Mouse (Mus musculus): ENCODE measurements around the gene Hilpda. TPM values are rescaled to one million over a fixed set of nuclear protein-coding genes. Genes with fewer than 3 reads are reported as not detected.
A peak's percentile ranks its signal among the peaks of the same experiment; 100 is the strongest.

The Hilpda gene
- total RNA-seq (2015; ENCODE audit: low replicate concordance) (0.96 and 2.7 TPM in 2 replicates), total RNA-seq (2017; ENCODE audit: low replicate concordance) (2.0 TPM in 1 of 2 replicates, not detected in the other)

- peak; percentile 99 for ATAC-seq (replicated peaks; ENCODE audit: low FRiP score, poor library complexity, severe bottlenecking)
Observed at GRCm38 (mm10) chr6:29272312-29273072, at the start of gene Hilpda. TSS of gene Hilpda (plus strand) at chr6:29272488.

- 0 out of 2 replicates have a peak, but pooled peaks have one; percentile 47 for ATAC-seq (replicated peaks; ENCODE audit: low FRiP score, poor library complexity, severe bottlenecking)
Observed at GRCm38 (mm10) chr6:29229265-29229913, 42.9 kb upstream of the Hilpda start.

- ATAC-seq (replicated peaks; ENCODE audit: low FRiP score, poor library complexity, severe bottlenecking), result no peak
Observed at GRCm38 (mm10) chr6:29230386-29230785, 41.9 kb upstream of the Hilpda start.

GRCm38 (mm10) chr6:29231799-29232198 is 40.5 kb upstream of the Hilpda start:
- ATAC-seq (replicated peaks; ENCODE audit: low FRiP score, poor library complexity, severe bottlenecking), result no peak

- ATAC-seq (replicated peaks; ENCODE audit: low FRiP score, poor library complexity, severe bottlenecking), result no peak
Observed at GRCm38 (mm10) chr6:29232321-29232720, 40.0 kb upstream of the Hilpda start.

GRCm38 (mm10) chr6:29233710-29234109 is 38.6 kb upstream of the Hilpda start:
- no peak for ATAC-seq (replicated peaks; ENCODE audit: low FRiP score, poor library complexity, severe bottlenecking)

GRCm38 (mm10) chr6:29234272-29234671 is 38.0 kb upstream of the Hilpda start:
- ATAC-seq (replicated peaks; ENCODE audit: low FRiP score, poor library complexity, severe bottlenecking), result peak; percentile 41; the same call in 1 of the 2 replicates

GRCm38 (mm10) chr6:29240806-29241205 is 31.5 kb upstream of the Hilpda start:
- no peak for ATAC-seq (replicated peaks; ENCODE audit: low FRiP score, poor library complexity, severe bottlenecking)

GRCm38 (mm10) chr6:29241697-29242096 is 30.6 kb upstream of the Hilpda start:
- no peak for ATAC-seq (replicated peaks; ENCODE audit: low FRiP score, poor library complexity, severe bottlenecking)

GRCm38 (mm10) chr6:29242265-29242664 is 30.0 kb upstream of the Hilpda start:
- no peak for ATAC-seq (replicated peaks; ENCODE audit: low FRiP score, poor library complexity, severe bottlenecking)

- no peak for ATAC-seq (replicated peaks; ENCODE audit: low FRiP score, poor library complexity, severe bottlenecking)
Observed at GRCm38 (mm10) chr6:29245272-29246120, 26.8 kb upstream of the Hilpda start.

GRCm38 (mm10) chr6:29246183-29246582 is 26.1 kb upstream of the Hilpda start:
- ATAC-seq (replicated peaks; ENCODE audit: low FRiP score, poor library complexity, severe bottlenecking), result no peak

- ATAC-seq (replicated peaks; ENCODE audit: low FRiP score, poor library complexity, severe bottlenecking), result no peak
Observed at GRCm38 (mm10) chr6:29246585-29246984, 25.7 kb upstream of the Hilpda start.

GRCm38 (mm10) chr6:29247072-29247471 is 25.2 kb upstream of the Hilpda start:
- no peak for ATAC-seq (replicated peaks; ENCODE audit: low FRiP score, poor library complexity, severe bottlenecking)

GRCm38 (mm10) chr6:29259418-29259817 is 12.9 kb upstream of the Hilpda start:
- ATAC-seq (replicated peaks; ENCODE audit: low FRiP score, poor library complexity, severe bottlenecking), result no peak

GRCm38 (mm10) chr6:29261831-29262230 is 10.5 kb upstream of the Hilpda start:
- ATAC-seq (replicated peaks; ENCODE audit: low FRiP score, poor library complexity, severe bottlenecking), result no peak

- no peak for ATAC-seq (replicated peaks; ENCODE audit: low FRiP score, poor library complexity, severe bottlenecking)
Observed at GRCm38 (mm10) chr6:29263650-29264455, 8.4 kb upstream of the Hilpda start.

GRCm38 (mm10) chr6:29264456-29264781 is 7.9 kb upstream of the Hilpda start:
- ATAC-seq (replicated peaks; ENCODE audit: low FRiP score, poor library complexity, severe bottlenecking), result no peak

- ATAC-seq (replicated peaks; ENCODE audit: low FRiP score, poor library complexity, severe bottlenecking), result no peak
Observed at GRCm38 (mm10) chr6:29266936-29267335, 5.4 kb upstream of the Hilpda start.
